Mouse (Mus musculus) layer of hippocampus, adult 2 months (tissue): ENCODE results near the gene Grik5. TPM values are rescaled to one million over a fixed set of nuclear protein-coding genes. Genes with fewer than 3 reads are reported as not detected.

Experiments
- DNase-seq, 2 experiments: peaks; one replicate each; pipeline ENCODE4 v3.0.0; 2022; ENCODE audit warnings: low spot score in 2 of 2
- H3K27ac ChIP-seq: fragments of 200-600 bp; 2 replicates; pipeline ENCODE4 v1.8.1; 2022
- H3K4me3 ChIP-seq: fragments of 200-600 bp; 2 replicates; pipeline ENCODE4 v1.8.1; 2022; ENCODE audit warnings: mild to moderate bottlenecking
- CTCF ChIP-seq: fragments of 200-600 bp; conservative IDR thresholded peaks from 2 replicates; pipeline ENCODE4 v1.8.1; 2022; ENCODE audit warnings: antibody characterized with exemption, mild to moderate bottlenecking, moderate library complexity
- microRNA-seq, 2 experiments: library from miRNA; unstranded; fragments of <30 nt; microRNA quantifications; one replicate each; pipeline ENCODE4 v1.2.0; 2021
- total RNA-seq, 2 experiments: library from RNA; stranded (reverse); gene quantifications; 2 replicates each; pipeline ENCODE4 v1.2.3; 2021

Gene Grik5
- total RNA-seq, 2 experiments from 2014 or later = 247 to 248 TPM

DNA sequence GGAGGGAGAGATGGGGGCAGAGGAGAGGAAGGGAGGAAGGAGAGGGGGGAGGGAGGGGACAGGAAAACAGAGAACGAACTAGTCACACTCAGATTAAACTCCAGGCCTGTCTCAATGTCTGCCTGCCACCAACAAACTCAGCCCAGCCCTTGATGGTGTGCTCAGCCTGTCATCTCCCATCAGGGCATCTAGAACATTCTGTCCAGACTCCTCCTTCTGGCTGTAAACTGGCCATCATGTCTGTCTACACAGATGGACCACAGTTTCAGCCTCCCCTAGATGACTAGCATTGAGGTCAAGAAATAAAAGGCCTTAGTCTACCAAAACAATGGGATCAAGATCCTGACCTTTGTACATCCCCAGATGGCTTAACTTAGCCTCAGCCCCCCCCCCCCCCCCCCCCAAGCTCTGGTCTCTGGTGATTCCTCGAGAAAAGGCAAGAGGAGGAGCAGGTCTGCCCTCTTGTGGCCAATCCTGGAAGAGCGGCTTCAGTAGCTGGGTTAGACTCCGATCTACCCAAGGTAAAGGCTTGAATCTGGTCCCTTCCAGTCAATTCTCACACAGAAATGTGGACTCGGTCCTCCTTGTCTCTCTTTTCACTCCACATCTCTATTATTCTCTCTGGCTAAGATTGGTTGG, 107.1 kb downstream of the Grik5 start:
- DNase-seq = peak; percentile 74 to 89
- H3K4me3 ChIP-seq = no peak overlapping the region

DNA sequence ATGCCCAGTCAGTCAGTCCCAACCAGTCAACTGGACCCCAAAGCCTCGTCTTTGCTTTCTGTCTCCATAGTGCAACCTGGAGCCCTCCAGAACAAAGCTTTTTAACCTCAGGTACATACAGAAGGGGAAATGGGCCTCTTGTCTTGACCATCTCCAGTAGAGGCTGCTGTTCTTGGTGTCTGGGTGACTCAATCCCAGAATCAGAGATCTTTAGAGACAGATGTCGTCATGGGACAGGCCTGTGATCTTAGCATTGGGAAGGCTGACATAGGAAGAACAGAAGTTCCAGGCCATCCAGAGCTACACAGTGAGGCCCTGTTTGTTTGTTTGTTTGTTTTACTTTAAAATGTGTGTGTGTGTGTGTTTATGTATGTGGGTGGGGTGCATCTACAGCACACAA, 107.9 kb downstream of the Grik5 start:
- Histone ChIP-seq H3K27ac (no peak overlapping the region), H3K4me3 (no peak overlapping the region)
- no peak for TF ChIP-seq CTCF
- DNase-seq = no peak

More for the DNA sequence above, 107.1 kb downstream of the Grik5 start:
- H3K27ac ChIP-seq = no peak overlapping the region
- TF ChIP-seq CTCF = peak; percentile 79

Small RNA genes lying within 50 kb of the gene (microRNA-seq; reads per million reads assigned to microRNA genes)
- gene Mir6537 (0 reads per million in 2 experiments), gene Mir7046 (6.6 to 7.3 reads per million in 2 experiments), gene Mir7047 (55.0 to 68.1 reads per million in 2 experiments)

Other genes with a start within 250 kb of the Grik5 start
- 1 to 10 TPM in 1 of 2 experiments, not detected in 1; 1.6 TPM for gene Gm9844, start 210.1 kb downstream of the Grik5 start, total RNA-seq
- gene Lypd4, start 202.4 kb downstream of the Grik5 start, total RNA-seq = not detected
- gene Dmrtc2, start 202.3 kb downstream of the Grik5 start, total RNA-seq = not detected
- gene Rps19, start 188.0 kb downstream of the Grik5 start, total RNA-seq = 100 to 1,000 TPM; 501 to 525 TPM
- not detected for gene Cd79a, start 175.0 kb downstream of the Grik5 start, total RNA-seq
- 10 to 100 TPM; 88.3 to 100.0 TPM for gene Arhgef1, start 169.4 kb downstream of the Grik5 start, total RNA-seq
- not detected for gene Gm4881, start 127.9 kb downstream of the Grik5 start, total RNA-seq
- gene Rabac1, start 99.6 kb downstream of the Grik5 start, total RNA-seq = 100 to 1,000 TPM; 275 to 315 TPM
- gene Atp1a3, start 66.4 kb downstream of the Grik5 start, total RNA-seq = 1,000 to 10,000 TPM; 2,443 to 2,563 TPM
- gene Zfp574, start 221 bp upstream of the Grik5 start, total RNA-seq = 10 to 100 TPM; 29.3 to 30.3 TPM
- 1 to 10 TPM; 8.2 to 8.5 TPM for gene Pou2f2, start 107.4 kb upstream of the Grik5 start, total RNA-seq
- 10 to 100 TPM; 23.7 to 24.1 TPM for gene Dedd2, start 148.3 kb upstream of the Grik5 start, total RNA-seq
- gene Zfp526, start 149.1 kb upstream of the Grik5 start, total RNA-seq = 10 to 100 TPM; 10.5 to 12.7 TPM
- gene Gsk3a, start 165.5 kb upstream of the Grik5 start, total RNA-seq = 100 to 1,000 TPM; 206 to 220 TPM
- 10 to 100 TPM; 40.3 to 45.1 TPM for gene Erf, start 178.4 kb upstream of the Grik5 start, total RNA-seq
- gene Cic, start 195.4 kb upstream of the Grik5 start, total RNA-seq = 100 to 1,000 TPM; 218 to 225 TPM
- gene Pafah1b3, start 225.6 kb upstream of the Grik5 start, total RNA-seq = 10 to 100 TPM; 16.9 to 21.0 TPM
- gene Prr19, start 229.1 kb upstream of the Grik5 start, total RNA-seq = not detected
- 10 to 100 TPM; 27.4 to 27.8 TPM for gene Tmem145, start 233.8 kb upstream of the Grik5 start, total RNA-seq
- 100 to 1,000 TPM in 1 of 2 experiments, 10 to 100 TPM in 1; 96.9 to 100 TPM for gene Megf8, start 244.8 kb upstream of the Grik5 start, total RNA-seq